Mouse (Mus musculus) hindbrain, embryonic 11.5 days (tissue): ENCODE measurements at regions not wholly inside any gene's neighbourhood (a gene's known extent, or its start where the extent isn't known, plus 50 kb on each side); places are given as distances from the start of the nearest gene placed in this dataset.

Source experiments
- ATAC-seq: fragments of 200-750 bp; cut with Nextera tagmentation; 2 replicates; pipeline ENCODE4 v1.8.0; 2017; ENCODE audit warnings: mild to moderate bottlenecking, moderate TSS enrichment, moderate library complexity; ENCODE audit not compliant: low FRiP score
- DNase-seq: peaks from one replicate; pipeline ENCODE4 v3.0.0-alpha.2; 2015; ENCODE audit warnings: low spot score
- H3K27ac ChIP-seq: fragments of 300-500 bp; sonication (generic); 2 replicates; pipeline ENCODE4 v1.5.1; 2014; ENCODE audit warnings: mild to moderate bottlenecking, low read depth, low read length
- H3K27me3 ChIP-seq: fragments of 300-500 bp; sonication (generic); 2 replicates; pipeline ENCODE4 v1.6.1; 2014; ENCODE audit warnings: mild to moderate bottlenecking, low read length, moderate library complexity, mixed read lengths; ENCODE audit not compliant: control insufficient read depth, insufficient read depth
- H3K36me3 ChIP-seq: fragments of 300-500 bp; sonication (generic); 2 replicates; pipeline ENCODE4 v1.6.1; 2014; ENCODE audit warnings: mild to moderate bottlenecking, low read length, moderate library complexity, mixed read lengths; ENCODE audit not compliant: control insufficient read depth, insufficient read depth
- H3K4me1 ChIP-seq: fragments of 300-500 bp; sonication (generic); replicated peaks from 2 replicates; pipeline ENCODE4 v1.6.1; 2014; ENCODE audit warnings: low read length, mixed read lengths; ENCODE audit not compliant: control insufficient read depth, insufficient read depth
- H3K4me2 ChIP-seq: fragments of 300-500 bp; sonication (generic); replicated peaks from 2 replicates; pipeline ENCODE4 v1.6.1; 2014; ENCODE audit warnings: mild to moderate bottlenecking, low read depth, low read length
- H3K4me3 ChIP-seq: fragments of 300-500 bp; sonication (generic); 2 replicates; pipeline ENCODE4 v1.5.1; 2014; ENCODE audit warnings: low read depth, low read length
- H3K9ac ChIP-seq: fragments of 300-500 bp; sonication (generic); 2 replicates; pipeline ENCODE4 v1.6.1; 2014; ENCODE audit warnings: low read depth, low read length
- H3K9me3 ChIP-seq: fragments of 300-500 bp; sonication (generic); 2 replicates; pipeline ENCODE4 v1.6.1; 2016; ENCODE audit warnings: low read length; ENCODE audit not compliant: control insufficient read depth
- WGBS: fragments of 180-500 bp; shearing (Covaris S2); extraction: QIAGEN DNeasy Blood & Tissue Kit; methylation state at CpG from one replicate; pipeline ENCODE4 v1.1.7; 2014; 5-methylcytosine and 5-hydroxymethylcytosine counted together

GRCm38 (mm10) chr19:49964679-49965078, 713.8 kb downstream of the Sorcs1 start:
- no peak overlapping the region for H3K9ac ChIP-seq

GRCm38 (mm10) chr19:49958517-49958916, 719.9 kb downstream of the Sorcs1 start:
- WGBS, result 73% methylated on average over 5 of the region's 5 CpGs
- Histone ChIP-seq H3K27ac (no peak overlapping the region), H3K9me3 (no peaks in the 10 kb centered on the region), H3K4me2 (no peak overlapping the region), H3K9ac (no peak overlapping the region), H3K4me3 (no peak overlapping the region), H3K36me3 (no peaks in the 10 kb centered on the region), H3K27me3 (no peaks in the 10 kb centered on the region), H3K4me1 (no peaks in the 10 kb centered on the region)
- no peak for DNase-seq
- no peak for ATAC-seq

More at GRCm38 (mm10) chr19:49964679-49965078, 713.8 kb downstream of the Sorcs1 start:
- no peak overlapping the region for H3K27ac ChIP-seq
- WGBS, result 78% methylated on average over 5 of the region's 5 CpGs
- ATAC-seq (no peak), DNase-seq (no peak)
- H3K9me3 ChIP-seq, result no peaks in the 10 kb centered on the region
- H3K4me3 ChIP-seq, result no peak overlapping the region
- no peak overlapping the region for H3K4me2 ChIP-seq
- no peaks in the 10 kb centered on the region for H3K36me3 ChIP-seq
- no peaks in the 10 kb centered on the region for H3K4me1 ChIP-seq
- H3K27me3 ChIP-seq, result no peaks in the 10 kb centered on the region

GRCm38 (mm10) chr19:49931202-49931601, 747.2 kb downstream of the Sorcs1 start:
- no peaks in the 10 kb centered on the region for H3K4me1 ChIP-seq
- no peak overlapping the region for H3K4me3 ChIP-seq
- H3K27ac ChIP-seq, result no peak overlapping the region
- no peaks in the 10 kb centered on the region for H3K36me3 ChIP-seq
- DNase-seq, result no peak
- H3K4me2 ChIP-seq, result no peak overlapping the region
- WGBS, result 49% methylated on average over 3 of the region's 3 CpGs
- H3K9ac ChIP-seq, result no peak overlapping the region
- no peaks in the 10 kb centered on the region for H3K9me3 ChIP-seq
- ATAC-seq, result no peak
- no peaks in the 10 kb centered on the region for H3K27me3 ChIP-seq

GRCm38 (mm10) chr19:49911738-49912137, 766.7 kb downstream of the Sorcs1 start:
- no peak for ATAC-seq

GRCm38 (mm10) chr19:49880241-49880640, 798.2 kb downstream of the Sorcs1 start:
- DNase-seq (no peak), ATAC-seq (no peak)
- Histone ChIP-seq H3K9me3 (no peaks in the 10 kb centered on the region), H3K27ac (no peak overlapping the region), H3K4me1 (no peaks in the 10 kb centered on the region), H3K9ac (no peak overlapping the region), H3K27me3 (no peaks in the 10 kb centered on the region), H3K4me2 (no peak overlapping the region), H3K36me3 (no peaks in the 10 kb centered on the region), H3K4me3 (no peak overlapping the region)
- WGBS, result 79% methylated on average over 3 of the region's 3 CpGs

More at GRCm38 (mm10) chr19:49911738-49912137, 766.7 kb downstream of the Sorcs1 start:
- Histone ChIP-seq H3K9me3 (no peaks in the 10 kb centered on the region), H3K4me2 (no peak overlapping the region), H3K36me3 (no peaks in the 10 kb centered on the region), H3K27me3 (no peaks in the 10 kb centered on the region), H3K4me3 (no peak overlapping the region), H3K9ac (no peak overlapping the region), H3K4me1 (no peaks in the 10 kb centered on the region), H3K27ac (no peak overlapping the region)
- DNase-seq, result no peak
- WGBS, result 75% methylated on average over 3 of the region's 3 CpGs

- no peak for DNase-seq
- Histone ChIP-seq H3K9ac (no peak overlapping the region), H3K4me3 (no peak overlapping the region), H3K36me3 (no peaks in the 10 kb centered on the region), H3K9me3 (no peaks in the 10 kb centered on the region), H3K27ac (no peak overlapping the region), H3K4me1 (no peaks in the 10 kb centered on the region), H3K4me2 (no peak overlapping the region), H3K27me3 (no peaks in the 10 kb centered on the region)
- WGBS, result 77% methylated on average over 7 of the region's 7 CpGs
- ATAC-seq, result no peak
Measured at GRCm38 (mm10) chr19:49860761-49861160, 817.7 kb downstream of the Sorcs1 start.

- no peak overlapping the region for H3K4me2 ChIP-seq
- H3K27ac ChIP-seq, result no peak overlapping the region
- no peaks in the 10 kb centered on the region for H3K27me3 ChIP-seq
- WGBS, result 58% methylated on average over 9 of the region's 9 CpGs
- no peaks in the 10 kb centered on the region for H3K36me3 ChIP-seq
- no peaks in the 10 kb centered on the region for H3K9me3 ChIP-seq
- H3K9ac ChIP-seq, result no peak overlapping the region
- H3K4me1 ChIP-seq, result no peaks in the 10 kb centered on the region
- DNase-seq (peak; percentile 11), ATAC-seq (no peak)
- H3K4me3 ChIP-seq, result no peak overlapping the region
Measured at GRCm38 (mm10) chr19:49855481-49856035, 822.9 kb downstream of the Sorcs1 start.

- Histone ChIP-seq H3K4me1 (no peaks in the 10 kb centered on the region), H3K36me3 (no peaks in the 10 kb centered on the region)
- 86% methylated on average over 5 of the region's 5 CpGs for WGBS
Measured at GRCm38 (mm10) chr19:49841984-49842383, 836.5 kb downstream of the Sorcs1 start.

GRCm38 (mm10) chr19:49839153-49839911, 839.1 kb downstream of the Sorcs1 start:
- WGBS, result 82% methylated on average over 2 of the region's 2 CpGs

More at GRCm38 (mm10) chr19:49841984-49842383, 836.5 kb downstream of the Sorcs1 start:
- Histone ChIP-seq H3K4me3 (no peak overlapping the region), H3K4me2 (no peak overlapping the region), H3K9me3 (no peaks in the 10 kb centered on the region), H3K27me3 (no peaks in the 10 kb centered on the region), H3K9ac (no peak overlapping the region), H3K27ac (no peak overlapping the region)
- DNase-seq (no peak), ATAC-seq (no peak)

More at GRCm38 (mm10) chr19:49839153-49839911, 839.1 kb downstream of the Sorcs1 start:
- no peak for ATAC-seq
- H3K36me3 ChIP-seq, result no peaks in the 10 kb centered on the region
- no peak overlapping the region for H3K9ac ChIP-seq
- no peaks in the 10 kb centered on the region for H3K9me3 ChIP-seq
- H3K4me2 ChIP-seq, result no peak overlapping the region
- no peak overlapping the region for H3K4me3 ChIP-seq
- H3K27me3 ChIP-seq, result no peaks in the 10 kb centered on the region
- no peak overlapping the region for H3K27ac ChIP-seq
- DNase-seq, result no peak
- H3K4me1 ChIP-seq, result no peaks in the 10 kb centered on the region
